Mouse (Mus musculus) G1E (cell line): ENCODE measurements around the gene Rbms1.

Experiments
- CTCF ChIP-seq: IDR thresholded peaks from 2 replicates; pipeline ENCODE4 v1.5.1; 2012; ENCODE audit warnings: low read depth, low read length, inconsistent platforms, mixed read lengths
- GATA1 ChIP-seq: IDR thresholded peaks from 2 replicates; pipeline ENCODE4 v1.6.1; 2012; ENCODE audit warnings: borderline replicate concordance, low read length, inconsistent platforms, mixed read lengths
- POLR2AphosphoS5 ChIP-seq: IDR thresholded peaks from 2 replicates; pipeline ENCODE4 v1.6.1; 2012; ENCODE audit warnings: low read depth, low read length, inconsistent platforms; ENCODE audit not compliant: insufficient replicate concordance
- TAL1 ChIP-seq: conservative IDR thresholded peaks from 2 replicates; pipeline ENCODE4 v1.6.1; 2012; ENCODE audit warnings: low read depth, low read length, inconsistent platforms, mixed read lengths

DNA sequence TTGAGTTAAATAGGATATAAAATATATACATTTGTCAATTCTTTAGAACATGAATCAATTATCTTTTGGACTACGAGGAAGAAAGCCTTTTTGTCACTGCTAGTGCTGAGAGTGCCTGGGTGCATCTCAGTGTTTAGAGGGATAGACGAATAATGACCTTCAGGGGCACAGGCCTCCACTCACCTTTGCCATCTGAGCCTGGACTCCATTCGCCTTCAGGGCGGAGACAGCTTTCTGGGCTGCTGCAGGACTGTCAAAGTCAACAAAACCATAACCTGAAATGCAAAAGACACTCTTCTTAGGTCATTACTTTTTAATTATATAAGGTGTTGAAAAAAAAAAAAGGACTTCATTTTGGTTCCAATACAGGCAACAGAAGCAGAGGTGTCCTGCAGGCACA, 170.5 kb downstream of the Rbms1 start:
- TF ChIP-seq TAL1 (no peak), CTCF (no peak), GATA1 (no peak), POLR2AphosphoS5 (no peak)
